Mouse (Mus musculus) left cerebral cortex, adult 2 months (tissue): ENCODE results near the gene Sh3bp4. TPM values are rescaled to one million over a fixed set of nuclear protein-coding genes. Genes with fewer than 3 reads are reported as not detected.
A peak's percentile ranks its signal among the peaks of the same experiment; 100 is the strongest.

ENCODE experiments used
- DNase-seq, 2 experiments: peaks; one replicate each; pipeline ENCODE4 v3.0.0; 2021 to 2022; ENCODE audit warnings: low spot score in 2 of 2, mixed read lengths in 1 of 2; ENCODE audit errors: extremely low spot score in 1 of 2
- H3K27ac ChIP-seq: fragments of 200-600 bp; 2 replicates; pipeline ENCODE4 v1.8.1; 2022
- H3K4me3 ChIP-seq: fragments of 200-600 bp; 2 replicates; pipeline ENCODE4 v1.8.1; 2022
- CTCF ChIP-seq: fragments of 200-600 bp; IDR thresholded peaks from 2 replicates; pipeline ENCODE4 v1.8.1; 2022; ENCODE audit warnings: antibody characterized with exemption, mild to moderate bottlenecking, moderate library complexity
- intact Hi-C: fragments of 180-260 bp; cut with DNase I; formaldehyde crosslinking; loops from one replicate; pipeline ENCODE4 v1.15.1; 2025
- long read RNA-seq, 2 experiments: library from polyadenylated mRNA; stranded (forward); transcript quantifications; one replicate each; pipeline ENCODE4 v2.0.0; 2021; ENCODE audit warnings: borderline mapping rate in 2 of 2
- total RNA-seq, 2 experiments: library from RNA; stranded (reverse); gene quantifications; 2 replicates each; pipeline ENCODE4 v1.2.3; 2021

The Sh3bp4 gene
- 10 to 100 TPM; 15.6 to 19.5 TPM for total RNA-seq
- long read RNA-seq, experiment 1, full-length matches to known transcripts = 31 of 42 reads
- long read RNA-seq, experiment 1, partial matches to known transcripts = 9 of 42 reads
- long read RNA-seq, experiment 1, other reads (novel, unspliced or antisense) = 2 of 42 reads
- long read RNA-seq, experiment 2, full-length matches to known transcripts = 25 of 37 reads
- long read RNA-seq, experiment 2, partial matches to known transcripts = 9 of 37 reads
- long read RNA-seq, experiment 2, other reads (novel, unspliced or antisense) = 3 of 37 reads

DNA sequence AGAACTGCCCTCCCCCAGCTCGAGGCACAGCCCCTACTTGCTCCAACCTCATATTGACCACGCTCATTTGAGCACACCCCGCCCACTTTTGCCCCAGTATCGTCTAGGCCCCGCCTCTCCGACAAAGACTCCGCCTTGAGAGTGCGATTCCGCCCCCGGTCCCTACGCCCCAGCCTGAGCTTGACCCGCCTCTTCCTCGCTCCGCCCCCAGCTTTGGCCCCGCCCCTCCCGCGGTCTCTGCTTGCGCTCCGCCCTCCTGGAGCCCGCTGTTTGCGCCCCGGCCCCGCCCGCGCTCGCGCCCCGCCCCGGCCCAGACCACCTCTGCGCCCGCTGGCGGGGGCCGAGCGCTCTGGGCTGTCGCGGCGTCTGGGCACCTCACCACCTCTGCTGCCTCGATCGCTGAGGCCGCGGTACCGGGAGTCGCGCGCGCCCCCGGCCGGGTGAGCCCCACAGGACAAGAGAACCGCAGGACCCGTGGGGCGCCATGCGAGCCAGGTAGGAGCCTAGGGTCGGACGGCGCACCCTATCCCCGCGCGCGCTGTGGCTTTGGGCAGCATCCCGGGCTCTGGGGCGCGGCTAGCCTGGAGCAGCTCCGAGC lies at the start of gene Sh3bp4:
TSS of gene Sh3bp4 (plus strand) at position 313 of the 598 bp plus-strand sequence.
- TF ChIP-seq CTCF = no peak; the same call in none of the 2 replicates
- H3K27ac ChIP-seq = peak within 1 kb of the TSS; percentile 90
- H3K4me3 ChIP-seq = peak within 1 kb of the TSS; percentile 88
- peak; percentile 91 to 95 for DNase-seq
- intact Hi-C loops = loop anchor here (5.0 kb wide), 2 partner anchors 122 to 313 kb away; no protein-coding TSS in a partner anchor

- TF ChIP-seq CTCF = no peak
- DNase-seq = no peak
- intact Hi-C loops = no loop called here
- Histone ChIP-seq H3K27ac (no peak overlapping the region), H3K4me3 (no peak overlapping the region)
These were observed 47.2 kb upstream of the Sh3bp4 start for GRCm38 (mm10) chr1:89022997-89023396.

GRCm38 (mm10) chr1:89024696-89025612 lies 45.3 kb upstream of the Sh3bp4 start:
- intact Hi-C loops = no loop called here
- DNase-seq = no peak
- Histone ChIP-seq H3K4me3 (no peak overlapping the region), H3K27ac (no peak overlapping the region)
- no peak for TF ChIP-seq CTCF

DNA sequence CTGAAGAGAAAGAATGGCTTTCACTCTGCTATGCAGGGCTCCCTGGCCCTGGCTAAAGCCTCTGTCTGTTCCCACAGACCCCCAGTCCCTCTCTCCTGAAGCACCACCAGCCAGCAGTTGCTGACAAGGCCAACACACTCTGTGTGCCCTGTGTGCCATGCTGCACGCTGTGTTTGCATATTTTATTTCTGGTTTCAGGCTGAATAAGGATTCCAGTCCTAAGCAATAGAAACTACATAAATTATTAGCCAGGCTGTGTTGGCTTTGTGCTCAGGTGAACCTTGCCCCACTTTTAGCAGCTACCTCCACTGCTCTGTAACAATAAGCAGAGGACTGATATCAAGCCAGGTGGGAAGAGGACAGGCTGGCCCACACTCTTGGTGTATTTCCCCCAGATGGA lies 44.2 kb upstream of the Sh3bp4 start:
- DNase-seq = no peak
- no peak overlapping the region for H3K4me3 ChIP-seq
- intact Hi-C loops = no loop called here
- H3K27ac ChIP-seq = no peak overlapping the region
- no peak for TF ChIP-seq CTCF

DNA sequence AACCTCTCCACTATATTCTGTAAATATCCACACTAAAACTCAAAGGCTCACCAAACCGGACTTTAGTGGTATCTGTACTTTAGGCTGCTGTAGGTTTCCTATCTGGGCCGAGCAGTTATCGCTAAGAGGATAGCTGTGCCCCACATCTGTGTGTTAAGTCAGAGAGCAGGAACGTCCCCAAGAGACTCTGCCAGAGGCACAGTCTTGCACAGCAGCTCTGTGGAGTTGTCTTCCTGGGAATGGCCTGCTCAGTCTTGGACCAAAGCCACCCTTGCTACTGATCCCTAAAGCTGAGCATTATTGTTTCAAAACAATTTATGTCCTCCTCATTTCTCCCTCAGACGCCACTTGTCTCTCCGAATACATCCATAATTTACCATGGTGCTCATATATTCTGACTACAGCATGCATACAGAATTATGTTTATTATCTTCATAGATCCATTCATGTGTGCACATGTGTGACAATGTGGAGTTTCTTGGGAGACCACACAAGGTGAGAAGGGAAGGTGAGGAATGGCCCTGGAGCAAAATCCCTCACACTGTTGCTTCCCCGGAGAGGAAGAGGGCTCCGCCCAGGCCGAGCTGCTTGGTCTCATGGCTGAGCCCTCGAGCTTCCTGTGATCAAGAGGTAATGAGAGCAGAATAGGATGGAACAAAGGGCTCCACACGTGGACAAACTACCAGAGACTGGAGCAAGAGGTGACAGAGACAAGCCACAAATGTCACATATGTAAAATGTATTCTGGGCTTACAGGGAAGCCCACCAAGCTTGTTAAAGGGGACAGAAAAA lies 40.9 kb upstream of the Sh3bp4 start:
- H3K27ac ChIP-seq = no peak overlapping the region
- no peak overlapping the region for H3K4me3 ChIP-seq
- no peak for TF ChIP-seq CTCF
- intact Hi-C loops = no loop called here
- no peak for DNase-seq

DNA sequence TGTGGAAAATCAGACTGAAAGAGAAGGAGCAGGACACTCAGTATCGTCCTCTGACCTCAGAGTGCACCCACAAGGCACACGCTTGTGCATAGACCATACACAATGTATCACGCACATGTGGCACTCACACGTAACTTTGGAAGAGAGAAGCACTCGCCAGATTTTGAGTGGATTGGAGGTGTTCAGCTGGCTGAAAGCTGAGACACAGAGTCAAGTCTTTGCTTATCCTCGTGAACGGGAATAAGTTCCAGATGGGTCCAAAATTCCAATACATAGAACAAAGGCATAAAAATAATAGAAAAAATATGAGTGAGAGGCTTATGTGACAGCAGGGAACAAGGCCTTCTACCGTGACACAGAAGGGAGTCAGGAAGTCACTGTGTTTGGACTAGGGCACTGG lies 36.6 kb upstream of the Sh3bp4 start:
- no peak for TF ChIP-seq CTCF
- DNase-seq = no peak
- Histone ChIP-seq H3K27ac (no peak overlapping the region), H3K4me3 (no peak overlapping the region)
- intact Hi-C loops = loop anchor here (2.0 kb wide), 1 partner anchor 277 kb away; no protein-coding TSS in a partner anchor

DNA sequence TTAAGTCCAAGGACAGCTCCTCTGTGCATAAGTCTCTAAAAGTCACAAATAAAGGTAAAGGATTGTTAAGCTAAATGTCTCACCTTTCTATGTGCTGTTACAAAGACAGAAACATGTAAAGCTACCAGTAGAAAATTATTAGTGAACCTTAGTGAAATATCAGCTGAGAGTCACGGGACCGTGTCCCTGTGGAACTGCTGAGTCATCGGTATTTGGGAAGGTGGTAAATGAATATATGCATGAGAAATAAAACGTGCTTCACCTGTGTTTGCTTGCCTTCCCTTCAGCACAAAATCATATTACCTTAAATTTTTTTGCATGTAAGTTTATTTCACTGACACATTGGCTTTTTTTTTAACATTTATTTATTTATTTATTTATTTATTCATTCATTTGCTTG lies 36.2 kb upstream of the Sh3bp4 start:
- Histone ChIP-seq H3K27ac (no peak overlapping the region), H3K4me3 (no peak overlapping the region)
- no peak for TF ChIP-seq CTCF
- DNase-seq = no peak
- intact Hi-C loops = loop anchor here (2.0 kb wide), 1 partner anchor 277 kb away; no protein-coding TSS in a partner anchor

DNA sequence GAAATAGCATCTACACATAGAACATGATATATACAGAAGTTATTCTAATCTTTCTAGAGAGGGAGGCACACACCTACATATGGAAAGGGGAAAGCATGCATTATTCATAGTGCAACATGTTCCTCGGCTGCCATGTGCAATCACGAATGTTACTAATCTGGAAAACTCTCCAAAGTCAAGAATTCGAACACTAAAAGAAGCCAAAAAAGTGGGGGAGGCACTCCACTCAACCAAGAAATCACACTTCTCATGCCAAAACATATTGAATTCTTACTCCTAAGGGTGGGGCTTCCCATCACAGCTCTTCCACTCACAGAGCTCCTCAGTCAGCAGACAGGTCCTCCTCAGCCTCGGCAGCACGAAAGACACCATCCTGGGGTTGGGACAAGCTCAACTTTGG lies 35.1 kb upstream of the Sh3bp4 start:
- Histone ChIP-seq H3K4me3 (no peak overlapping the region), H3K27ac (no peak overlapping the region)
- intact Hi-C loops = loop anchor here (2.0 kb wide), 1 partner anchor 278 kb away; no protein-coding TSS in a partner anchor
- no peak for TF ChIP-seq CTCF
- DNase-seq = peak in 1 of 2 experiments; percentile 25

- intact Hi-C loops = no loop called here
- H3K4me3 ChIP-seq = no peak overlapping the region
- no peak for TF ChIP-seq CTCF
- no peak for DNase-seq
- no peak overlapping the region for H3K27ac ChIP-seq
These were observed 30.4 kb upstream of the Sh3bp4 start for GRCm38 (mm10) chr1:89039836-89040235.

GRCm38 (mm10) chr1:89041290-89041689 lies 28.9 kb upstream of the Sh3bp4 start:
- intact Hi-C loops = no loop called here
- H3K4me3 ChIP-seq = no peak overlapping the region
- TF ChIP-seq CTCF = no peak
- H3K27ac ChIP-seq = no peak overlapping the region
- DNase-seq = no peak

- Histone ChIP-seq H3K4me3 (no peak overlapping the region), H3K27ac (no peak overlapping the region)
- no peak for TF ChIP-seq CTCF
- intact Hi-C loops = no loop called here
- DNase-seq = no peak
These were observed 28.1 kb upstream of the Sh3bp4 start for GRCm38 (mm10) chr1:89042081-89042480.
